Mouse (Mus musculus) intestine, embryonic 15.5 days (tissue): ENCODE data around the gene Uba1y. TPM values are rescaled to one million over a fixed set of nuclear protein-coding genes. Genes with fewer than 3 reads are reported as not detected.
"Not testable (repeated sequence)": the region's sequence is repeated elsewhere in the genome, so short reads cannot be mapped to it uniquely, and the experiment has no call there.

Experiments
- ATAC-seq: fragments of 200-750 bp; cut with Nextera tagmentation; 2 replicates; pipeline ENCODE4 v1.8.0; 2017; ENCODE audit warnings: moderate TSS enrichment, moderate library complexity
- H3K27ac ChIP-seq: fragments of 300-500 bp; sonication (generic); 2 replicates; pipeline ENCODE4 v1.5.1; 2015; ENCODE audit warnings: mild to moderate bottlenecking, inconsistent platforms
- H3K27me3 ChIP-seq: fragments of 300-500 bp; sonication (generic); replicated peaks from 2 replicates; pipeline ENCODE4 v1.6.1; 2015; ENCODE audit warnings: inconsistent platforms
- H3K36me3 ChIP-seq: fragments of 300-500 bp; sonication (generic); 2 replicates; pipeline ENCODE4 v1.6.1; 2015; ENCODE audit warnings: inconsistent platforms
- H3K4me1 ChIP-seq: fragments of 300-500 bp; sonication (generic); replicated peaks from 2 replicates; pipeline ENCODE4 v1.6.1; 2015; ENCODE audit warnings: inconsistent platforms
- H3K4me2 ChIP-seq: fragments of 300-500 bp; sonication (generic); replicated peaks from 2 replicates; pipeline ENCODE4 v1.6.1; 2015; ENCODE audit warnings: mild to moderate bottlenecking, inconsistent platforms
- H3K4me3 ChIP-seq: fragments of 300-500 bp; sonication (generic); replicated peaks from 2 replicates; pipeline ENCODE4 v1.5.1; 2015; ENCODE audit warnings: inconsistent platforms
- H3K9ac ChIP-seq: fragments of 300-500 bp; sonication (generic); 2 replicates; pipeline ENCODE4 v1.6.1; 2015; ENCODE audit warnings: inconsistent platforms
- H3K9me3 ChIP-seq: fragments of 300-500 bp; sonication (generic); 2 replicates; pipeline ENCODE4 v1.6.1; 2016; ENCODE audit warnings: inconsistent platforms
- WGBS: fragments of 180-500 bp; shearing (Covaris S2); methylation state at CpG from one replicate; pipeline ENCODE4 v1.1.7; 2015; 5-methylcytosine and 5-hydroxymethylcytosine counted together
- polyA plus RNA-seq: library from polyadenylated mRNA; unstranded; fragments of >200 nt; fragmentation: Nextera tagmentation; extraction: Ambion mirVana; gene quantifications from 2 replicates; pipeline ENCODE4 v1.2.1, GENCODE M21; 2015

Uba1y gene
- not detected in 2 replicates for polyA plus RNA-seq

GRCm38 (mm10) chrY:818396-818795 is at the start of gene Uba1y:
Gene Uba1y (plus strand): TSS chrY:818649.
- WGBS, result 90% methylated on average over 8 of the region's 15 CpGs
- H3K4me1 ChIP-seq, result no peaks in the 10 kb centered on the region
- H3K36me3 ChIP-seq, result no peaks in the 10 kb centered on the region
- H3K27me3 ChIP-seq, result no peaks in the 10 kb centered on the region
- H3K27ac ChIP-seq, result no peak within 1 kb of the TSS
- no peak within 1 kb of the TSS for H3K4me2 ChIP-seq
- H3K9me3 ChIP-seq, result no peaks in the 10 kb centered on the region
- no peak within 1 kb of the TSS for H3K9ac ChIP-seq
- no peak within 1 kb of the TSS for H3K4me3 ChIP-seq
- no peak for ATAC-seq

DNA sequence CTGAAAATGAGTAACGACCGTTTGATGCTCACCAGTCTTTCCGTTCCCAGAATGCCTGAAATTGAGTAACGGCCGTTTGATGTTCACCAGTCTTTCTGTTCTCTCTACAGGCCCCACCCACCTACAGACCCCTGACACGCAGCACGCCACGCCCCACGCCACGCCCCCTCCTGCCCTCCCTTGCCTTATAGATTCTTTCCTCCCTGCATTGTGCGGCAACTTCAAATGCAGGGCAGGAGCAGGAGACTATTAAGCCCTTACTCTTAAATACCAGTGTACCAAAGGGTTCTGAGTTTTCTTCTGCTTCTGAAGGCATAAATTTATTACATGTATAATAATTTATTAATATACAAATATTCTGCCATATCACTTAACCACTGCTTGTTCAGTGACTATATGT is 21.1 kb upstream of the Uba1y start, which contains the start of gene Zfy1:
Gene Zfy1 (minus strand): TSS at position 101 of the 400 bp plus-strand sequence.
- H3K4me3 ChIP-seq, H3K9ac ChIP-seq: not testable (repeated sequence)
- WGBS, result no CpG with 5 or more reads among the region's 11 CpGs

GRCm38 (mm10) chrY:808991-809661 is 9.3 kb upstream of the Uba1y start:
- peak overlapping the region; percentile 12; the same call in 1 of the 2 replicates for H3K4me3 ChIP-seq
- H3K4me1 ChIP-seq, result no peaks in the 10 kb centered on the region
- no peak overlapping the region for H3K27ac ChIP-seq
- H3K9ac ChIP-seq, result no peak overlapping the region
- no peaks in the 10 kb centered on the region for H3K27me3 ChIP-seq
- WGBS, result 0% methylated on average over 10 of the region's 15 CpGs
- H3K36me3 ChIP-seq, result no peaks in the 10 kb centered on the region
- H3K9me3 ChIP-seq, result no peaks in the 10 kb centered on the region
- peak; percentile 85 for ATAC-seq
- H3K4me2 ChIP-seq, result peak overlapping the region; percentile 39

More for the DNA sequence above, 21.1 kb upstream of the Uba1y start, which contains the start of gene Zfy1:
- not testable (repeated sequence) for H3K4me2 ChIP-seq, ATAC-seq, H3K36me3 ChIP-seq, H3K27ac ChIP-seq, H3K4me1 ChIP-seq, H3K27me3 ChIP-seq, H3K9me3 ChIP-seq

DNA sequence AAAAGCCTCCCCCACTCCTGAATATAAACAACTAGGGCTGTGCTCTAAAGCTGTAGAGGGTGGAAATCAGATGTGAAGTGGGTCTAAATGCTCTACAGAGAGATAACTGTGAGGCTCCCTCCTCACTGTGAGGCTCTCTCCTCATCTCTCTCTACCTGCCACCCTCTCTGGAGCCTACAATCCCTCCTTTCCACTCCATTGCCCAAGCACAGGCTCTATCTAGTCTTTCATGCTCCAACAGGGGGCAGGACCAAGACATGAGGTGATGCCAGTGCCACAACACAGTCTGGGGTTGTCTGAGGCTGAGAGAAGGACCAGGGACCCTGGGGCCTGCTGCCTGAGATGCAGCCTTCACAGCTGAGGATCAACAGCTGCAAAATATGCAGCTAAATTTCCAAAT is 54.0 kb downstream of the Uba1y start:
- no peak overlapping the region for H3K4me3 ChIP-seq
- H3K27me3 ChIP-seq, result no peaks in the 10 kb centered on the region
- no peak for ATAC-seq
- no peak overlapping the region for H3K27ac ChIP-seq
- no peaks in the 10 kb centered on the region for H3K4me1 ChIP-seq
- no peak overlapping the region for H3K4me2 ChIP-seq
- H3K36me3 ChIP-seq, result no peaks in the 10 kb centered on the region
- H3K9me3 ChIP-seq, result no peaks in the 10 kb centered on the region
- H3K9ac ChIP-seq, result no peak overlapping the region

GRCm38 (mm10) chrY:872855-873549 is 54.6 kb downstream of the Uba1y start:
- 31% methylated on average over 8 of the region's 18 CpGs for WGBS
- ATAC-seq, result no peak
- no peaks in the 10 kb centered on the region for H3K36me3 ChIP-seq

More at GRCm38 (mm10) chrY:872855-873549, 54.6 kb downstream of the Uba1y start:
- no peak overlapping the region for H3K4me3 ChIP-seq
- no peaks in the 10 kb centered on the region for H3K4me1 ChIP-seq
- H3K27me3 ChIP-seq, result no peaks in the 10 kb centered on the region
- no peak overlapping the region for H3K9ac ChIP-seq
- no peaks in the 10 kb centered on the region for H3K9me3 ChIP-seq
- H3K27ac ChIP-seq, result no peak overlapping the region
- H3K4me2 ChIP-seq, result no peak overlapping the region

Other genes starting within 250 kb of the Uba1y start
- gene Zfy1, start 21.2 kb upstream of the Uba1y start, polyA plus RNA-seq, result not detected in 2 replicates
- 8.0 and 9.8 TPM in 2 replicates for gene Kdm5d, start 79.1 kb downstream of the Uba1y start, polyA plus RNA-seq
- 29.0 and 38.8 TPM in 2 replicates for gene Eif2s3y, start 191.9 kb downstream of the Uba1y start, polyA plus RNA-seq